Mouse (Mus musculus): ENCODE results near the gene Pigl.
A peak's percentile ranks its signal among the peaks of the same experiment; 100 is the strongest.

The Pigl gene

DNA sequence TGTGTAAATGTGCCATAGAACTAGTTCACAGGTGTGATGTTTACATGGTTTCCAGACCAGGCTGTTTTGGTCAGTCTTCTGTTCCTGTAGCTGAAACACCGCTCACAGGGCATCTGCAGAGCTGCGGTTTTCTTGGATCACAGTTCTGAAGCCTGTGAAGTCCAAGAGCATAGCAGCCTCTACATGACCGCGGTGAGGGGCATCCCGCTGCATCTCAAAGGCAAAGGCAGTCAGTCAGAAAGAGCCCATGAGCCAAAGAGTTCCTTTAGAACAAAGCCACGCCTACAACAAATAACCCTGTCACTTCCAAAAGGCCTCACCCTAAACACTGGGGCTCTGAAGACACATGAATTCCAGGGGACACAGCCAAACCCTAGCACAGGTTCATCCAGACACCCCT, 55.1 kb downstream of the Pigl start:
- no peak for DNase-seq (ENCODE audit: low read depth, low spot score)

DNA sequence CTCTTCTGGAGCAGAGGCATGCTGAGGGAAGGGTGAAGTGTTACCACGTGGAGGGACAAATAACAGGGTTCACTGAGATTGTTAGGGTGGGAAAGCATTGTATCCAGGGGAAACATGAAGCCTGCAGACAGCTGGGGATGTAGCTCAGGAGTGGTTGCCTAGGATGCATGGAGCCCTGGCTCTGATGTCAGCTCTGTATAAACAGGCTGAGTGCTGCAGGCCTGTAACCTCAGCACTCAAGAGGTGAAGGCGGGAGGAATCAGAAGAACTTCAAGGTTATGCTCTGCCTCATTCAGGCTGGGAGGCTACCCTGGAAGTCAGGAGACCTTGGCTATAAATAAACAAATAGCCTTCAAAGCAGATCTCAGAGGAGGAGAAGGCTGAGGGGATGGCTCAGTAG, 60.7 kb downstream of the Pigl start:
- DNase-seq (ENCODE audit: low read depth, low spot score) = no peak

GRCm38 (mm10) chr11:62522283-62522682, 64.0 kb downstream of the Pigl start:
- DNase-seq (ENCODE audit: low read depth, low spot score) = no peak

DNA sequence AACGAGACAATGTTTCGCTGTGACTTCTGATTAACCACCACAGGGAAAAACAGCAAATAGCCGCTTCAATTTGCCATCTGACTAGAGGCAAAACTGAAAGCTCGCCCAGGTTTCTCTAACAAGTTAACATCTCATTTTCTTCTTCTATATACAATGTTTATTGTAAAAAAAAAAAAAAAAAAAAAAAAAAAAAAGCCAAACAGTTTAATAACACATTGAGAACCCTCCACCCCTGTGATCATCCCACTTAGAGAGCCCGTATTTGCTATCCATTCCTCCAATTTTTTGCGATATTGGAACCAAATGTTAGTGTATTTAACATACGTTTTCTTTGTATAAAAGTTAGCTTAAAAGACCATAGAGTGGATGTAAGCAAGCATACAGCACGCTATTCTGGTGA, 78.8 kb downstream of the Pigl start:
- DNase-seq (ENCODE audit: low read depth, low spot score) = no peak

GRCm38 (mm10) chr11:62537590-62537989, 79.3 kb downstream of the Pigl start:
- DNase-seq (ENCODE audit: low read depth, low spot score) = no peak

- DNase-seq (ENCODE audit: low read depth, low spot score) = peak; percentile 14
These were observed 80.2 kb downstream of the Pigl start for GRCm38 (mm10) chr11:62538321-62539088.

DNA sequence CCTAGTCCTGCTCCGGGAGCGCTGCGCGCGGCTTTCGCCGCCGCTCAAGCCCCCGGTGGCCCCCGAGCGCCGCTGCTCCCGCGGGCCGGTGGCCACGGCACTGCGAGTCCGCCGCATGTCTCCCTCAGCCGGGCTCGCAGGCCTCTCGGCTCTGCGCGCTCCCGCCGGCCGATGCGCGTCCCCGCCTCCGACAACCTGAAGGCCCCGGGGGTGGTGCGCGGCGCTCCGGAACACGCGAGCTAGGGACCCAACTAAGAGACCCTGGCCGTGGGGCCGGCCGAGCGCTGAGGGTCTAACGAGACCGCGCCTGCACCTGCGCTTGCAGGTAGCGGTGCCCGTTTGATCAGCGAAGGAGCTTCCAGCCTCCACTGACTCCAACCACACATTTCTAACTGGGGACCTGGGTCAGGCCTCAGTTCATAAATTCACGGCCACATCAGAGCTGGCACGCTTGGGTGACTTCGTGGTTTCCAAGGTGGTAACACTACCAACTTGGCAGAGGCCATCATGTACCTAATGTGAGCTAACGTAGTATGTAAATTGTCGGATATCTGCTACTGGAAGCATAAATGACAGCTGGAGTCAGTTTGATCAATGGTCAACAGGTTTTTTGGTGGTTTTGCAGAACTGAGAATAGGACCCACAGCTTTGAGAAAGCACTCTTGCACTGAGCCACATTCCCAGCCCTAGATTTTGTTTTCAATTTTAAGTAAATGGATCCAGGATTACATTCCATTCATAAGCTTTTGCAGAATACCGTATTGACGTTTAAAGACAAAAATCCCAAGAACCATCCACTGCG, 81.0 kb downstream of the Pigl start, which contains the start of gene Cenpv:
Cenpv (minus strand) TSS at position 173 of the 802 bp plus-strand sequence.
- DNase-seq (ENCODE audit: low read depth, low spot score) = no peak

DNA sequence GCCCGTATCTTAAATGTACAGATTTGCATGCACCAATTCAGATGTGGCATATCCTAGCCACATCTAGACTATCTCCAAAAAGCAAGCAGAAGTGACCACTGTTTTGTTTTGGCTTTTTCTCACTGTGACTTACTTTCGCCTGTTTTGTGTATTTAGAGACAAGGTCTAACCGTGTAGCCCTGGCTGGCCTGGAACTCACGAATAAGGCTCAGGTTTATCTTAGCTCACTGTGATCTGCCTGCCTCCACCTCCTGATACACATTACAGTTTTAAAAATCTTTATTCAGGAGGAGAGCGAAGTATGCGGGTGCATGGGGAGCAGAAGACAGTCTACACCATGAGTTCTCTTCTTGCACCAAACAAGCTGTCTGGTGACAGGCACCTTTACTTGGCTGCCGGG, 81.9 kb downstream of the Pigl start:
- DNase-seq (ENCODE audit: low read depth, low spot score) = no peak

DNA sequence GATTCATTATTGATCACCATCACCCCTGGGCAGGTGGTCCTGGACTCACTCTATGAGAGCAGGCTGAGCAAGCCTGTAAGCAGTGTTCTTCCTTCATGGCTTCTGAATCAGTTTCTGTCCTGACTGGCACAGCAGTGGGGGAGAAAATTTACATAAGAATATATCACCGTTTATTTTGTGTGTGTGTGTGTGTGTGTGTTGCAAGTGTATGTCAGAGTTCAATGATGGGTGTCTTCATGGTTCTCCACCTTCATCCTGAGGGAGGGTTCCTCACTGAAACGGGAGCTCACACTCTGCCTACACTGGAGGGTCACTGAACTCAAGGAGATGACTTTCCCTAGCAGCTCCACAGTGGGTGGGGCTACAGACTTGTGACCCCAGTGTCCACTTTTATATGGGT, 82.7 kb downstream of the Pigl start:
- no peak for DNase-seq (ENCODE audit: low read depth, low spot score)

- DNase-seq (ENCODE audit: low read depth, low spot score) = no peak
These were observed 83.3 kb downstream of the Pigl start for GRCm38 (mm10) chr11:62541581-62541980.

- no peak for DNase-seq (ENCODE audit: low read depth, low spot score)
These were observed 85.7 kb downstream of the Pigl start for GRCm38 (mm10) chr11:62543991-62544390.

- peak; percentile 97 for DNase-seq (ENCODE audit: low read depth, low spot score)
These were observed 91.5 kb downstream of the Pigl start for GRCm38 (mm10) chr11:62549782-62550181.

- peak; percentile 89 for DNase-seq (ENCODE audit: low read depth, low spot score)
These were observed 92.0 kb downstream of the Pigl start for GRCm38 (mm10) chr11:62550227-62550685.

GRCm38 (mm10) chr11:62550727-62551225, 92.5 kb downstream of the Pigl start, which contains the start of gene Ubb:
Gene Ubb, plus strand, starts transcription at chr11:62551171.
- peak; percentile 100 for DNase-seq (ENCODE audit: low read depth, low spot score)

DNA sequence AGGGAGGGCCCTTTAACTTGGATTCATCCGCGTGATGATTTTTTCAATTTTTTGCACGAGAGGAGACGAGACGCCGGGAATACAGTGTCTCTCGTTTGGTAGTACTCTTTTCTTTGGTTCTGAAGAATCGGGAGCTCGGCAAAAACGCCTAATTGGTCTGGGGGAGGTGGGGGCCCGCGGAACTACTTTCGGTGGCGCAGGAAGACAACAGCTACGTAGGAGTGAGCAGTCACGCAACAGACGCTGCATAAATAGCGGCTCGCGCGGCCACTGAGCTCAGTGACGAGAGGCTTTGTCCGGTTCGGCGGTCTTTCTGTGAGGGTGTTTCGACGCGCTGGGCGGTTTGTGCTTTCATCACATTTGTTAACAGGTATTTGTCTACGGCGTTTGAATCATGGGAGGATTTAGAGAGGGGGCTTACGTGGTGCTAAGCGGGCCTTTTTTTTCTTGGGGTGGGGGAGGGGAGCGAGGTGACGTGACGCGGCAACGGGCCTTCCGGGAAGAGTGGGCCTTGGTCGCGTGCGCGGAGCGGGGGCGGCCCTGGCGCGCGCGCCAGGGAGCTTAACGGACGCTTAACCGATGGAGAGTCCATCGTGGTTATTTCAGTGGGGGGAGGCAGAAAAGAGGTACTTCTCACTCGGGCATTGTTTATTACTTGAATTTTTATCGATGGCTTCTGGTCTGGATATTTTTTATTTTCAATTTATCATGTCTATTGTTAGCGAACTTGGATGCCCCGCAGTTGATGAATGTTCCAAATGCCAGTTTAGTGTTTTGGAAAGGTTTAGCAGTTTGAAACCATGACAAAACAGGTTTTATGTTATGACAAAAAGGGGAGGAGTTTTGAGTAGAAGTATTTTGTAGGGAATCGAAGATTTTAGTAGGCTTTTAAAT, 93.2 kb downstream of the Pigl start:
- DNase-seq (ENCODE audit: low read depth, low spot score) = peak; percentile 84

GRCm38 (mm10) chr11:62553186-62553585, 94.9 kb downstream of the Pigl start:
- no peak for DNase-seq (ENCODE audit: low read depth, low spot score)

DNA sequence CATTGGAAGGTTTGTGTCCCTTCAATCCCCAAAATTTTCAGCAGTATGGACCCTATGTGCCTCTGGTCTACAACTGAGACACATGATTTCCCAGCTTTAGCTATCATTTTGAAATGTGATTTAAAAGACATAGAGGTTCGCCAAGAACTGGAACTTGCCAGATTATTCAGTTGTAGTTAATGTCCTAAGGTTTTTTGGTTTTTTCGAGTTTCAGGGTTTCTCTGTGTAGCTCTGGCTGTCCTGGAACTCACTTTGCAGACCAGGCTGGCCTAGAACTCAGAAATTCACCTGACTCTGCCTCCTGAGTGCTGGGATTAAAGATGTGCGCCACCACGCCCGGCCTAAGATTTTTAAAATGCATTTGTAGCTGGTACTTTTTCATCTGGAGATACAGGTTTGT, 95.4 kb downstream of the Pigl start:
- no peak for DNase-seq (ENCODE audit: low read depth, low spot score)

DNA sequence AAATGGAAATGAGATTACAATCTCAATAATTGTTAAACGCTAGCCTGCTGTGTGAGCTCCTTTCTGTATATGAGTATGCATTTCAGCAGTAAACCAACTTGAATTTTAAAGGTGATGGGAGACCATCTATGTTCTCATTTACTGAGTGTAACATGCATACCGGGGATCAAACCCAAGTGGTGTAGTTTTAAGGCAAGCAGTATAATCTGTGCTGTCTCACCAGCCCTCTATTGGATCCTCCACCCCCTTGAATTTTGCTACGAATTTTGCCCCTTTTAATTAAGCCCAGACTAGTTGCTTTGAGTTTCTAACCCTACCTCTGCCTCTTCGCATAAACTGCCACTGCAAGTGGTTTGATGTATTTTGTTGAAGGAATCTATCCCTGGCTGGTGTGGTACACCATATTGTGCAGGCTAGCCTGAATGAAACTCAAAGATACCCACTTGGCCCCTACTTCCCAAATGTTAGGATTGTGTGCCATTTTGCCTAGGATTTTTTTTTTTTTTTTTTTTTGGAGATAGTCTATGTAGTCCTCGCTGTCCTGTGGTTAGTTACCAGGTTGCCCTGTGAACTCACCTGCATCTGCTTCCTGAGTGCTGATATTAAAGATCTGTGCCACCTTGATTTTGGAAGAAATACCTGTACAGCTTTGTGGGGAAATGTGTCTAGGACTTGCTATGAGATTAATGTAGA, 96.0 kb downstream of the Pigl start:
- peak; percentile 29 for DNase-seq (ENCODE audit: low read depth, low spot score)

DNA sequence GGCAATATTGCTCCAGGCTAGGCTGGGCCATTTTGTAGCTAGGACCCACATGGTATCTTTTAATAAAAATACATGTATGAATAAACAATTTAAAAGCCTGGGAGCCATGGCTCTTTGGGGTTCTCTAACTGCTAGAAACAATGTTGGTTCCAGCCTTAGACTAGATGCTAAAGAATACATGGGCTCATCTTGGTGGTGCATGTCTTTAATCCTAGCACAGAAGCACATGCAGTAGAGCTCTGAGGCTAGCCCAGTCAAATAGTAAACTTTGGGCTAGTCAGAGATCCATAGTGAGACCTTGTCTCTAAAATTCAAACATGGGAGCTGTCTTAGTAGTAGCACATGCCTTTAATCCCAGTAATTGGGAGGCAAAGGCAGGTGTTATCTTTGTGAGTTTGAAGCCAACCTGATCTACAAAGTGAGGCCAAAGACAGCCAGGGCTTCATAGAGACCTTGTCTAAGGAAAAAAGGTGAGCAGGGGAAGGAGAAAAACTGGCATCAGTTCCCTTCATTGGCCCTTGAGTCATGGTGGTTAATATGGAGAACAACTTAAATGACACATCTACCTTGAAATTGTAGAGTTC, 96.8 kb downstream of the Pigl start:
- peak; percentile 45 for DNase-seq (ENCODE audit: low read depth, low spot score)

DNA sequence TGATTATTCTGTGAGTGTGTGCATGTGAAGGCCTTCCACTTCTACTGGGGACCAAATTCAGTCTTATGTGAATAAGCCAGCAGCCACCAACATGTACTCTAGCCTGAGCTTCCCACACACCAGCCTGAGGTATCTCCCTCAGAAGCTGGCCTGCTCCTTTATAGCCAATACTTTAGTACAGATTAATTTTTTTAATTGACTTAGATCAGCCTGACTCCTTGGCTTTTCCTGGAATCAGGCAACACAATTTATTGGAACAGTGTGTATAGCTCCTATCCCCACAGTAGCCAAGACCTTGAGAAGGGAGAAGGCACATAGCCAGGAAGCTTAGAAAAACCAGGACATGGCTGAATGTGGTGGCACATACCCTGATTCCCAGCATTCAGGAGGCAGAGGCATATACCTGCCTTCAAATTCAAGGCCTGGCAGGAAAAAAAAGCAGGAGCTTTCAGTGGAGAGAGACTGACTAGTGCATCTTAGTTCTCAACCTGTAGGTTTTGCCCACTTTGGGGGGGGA, 97.7 kb downstream of the Pigl start:
- peak; percentile 25 for DNase-seq (ENCODE audit: low read depth, low spot score)
